Mouse (Mus musculus): ENCODE measurements around the gene Csf3r. TPM values are rescaled to one million over a fixed set of nuclear protein-coding genes. Genes with fewer than 3 reads are reported as not detected.
A peak's percentile ranks its signal among the peaks of the same experiment; 100 is the strongest.

The Csf3r gene
- polyA plus RNA-seq, 1 experiment from 2014 or later: 0.84 TPM

DNA sequence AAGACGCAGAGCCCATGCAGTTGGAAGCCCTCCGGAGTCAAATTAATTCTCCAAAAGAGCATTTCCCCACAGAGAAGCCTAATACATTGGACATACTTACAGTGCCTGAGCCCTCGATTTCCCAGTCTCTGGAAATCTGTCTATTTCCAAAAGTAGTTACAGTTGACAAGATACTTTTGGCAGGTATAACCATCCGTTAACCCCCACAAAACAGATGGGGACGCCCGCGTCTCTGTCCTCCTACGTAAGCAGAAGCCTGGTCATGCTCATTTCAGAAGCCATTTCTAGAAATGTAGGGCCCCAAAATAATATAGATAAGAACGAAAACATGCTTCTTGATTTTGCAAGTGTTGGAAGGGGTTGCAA lies 34.6 kb downstream of the Csf3r start:
- H3K4me1 ChIP-seq: peaks cover 14% of the 10 kb centered on the region
- peaks cover 21% of the 10 kb centered on the region for H3K36me3 ChIP-seq
- ATAC-seq (ENCODE audit: low FRiP score, low read depth): no peak
- no peaks in the 10 kb centered on the region for H3K9me3 ChIP-seq
- WGBS: 49% methylated on average over 9 of the region's 9 CpGs
- peak overlapping the region; percentile 87 for H3K4me2 ChIP-seq (replicated peaks)
- no peaks in the 10 kb centered on the region for H3K27me3 ChIP-seq
- H3K4me3 ChIP-seq: peak overlapping the region; percentile 64
- peak overlapping the region; percentile 76 for H3K9ac ChIP-seq
- no peak overlapping the region for H3K27ac ChIP-seq

DNA sequence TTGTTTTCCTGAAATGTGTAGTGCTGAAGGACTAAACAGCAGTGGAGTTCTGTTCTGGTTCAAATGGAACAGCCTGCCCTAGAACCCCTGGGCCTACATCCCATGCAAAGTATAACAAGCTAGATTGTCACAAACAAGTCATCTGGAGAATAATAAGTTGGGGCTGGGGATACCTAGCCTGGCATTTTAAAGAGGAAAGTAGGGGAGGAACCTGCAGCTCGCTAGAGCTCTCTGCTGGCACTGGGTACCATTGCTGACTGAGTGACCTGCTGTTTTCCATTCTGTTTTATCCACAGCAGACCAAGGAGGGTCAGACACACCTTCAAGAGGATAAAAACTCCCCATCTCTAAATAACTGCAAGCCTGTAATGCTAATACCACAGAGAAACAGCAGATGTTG lies 38.5 kb downstream of the Csf3r start:
- H3K9me3 ChIP-seq: no peaks in the 10 kb centered on the region
- WGBS: 38% methylated on average over 1 of the region's 1 CpGs
- no peak overlapping the region for H3K4me3 ChIP-seq
- H3K4me2 ChIP-seq (replicated peaks): no peak overlapping the region
- H3K4me1 ChIP-seq: peaks cover 5% of the 10 kb centered on the region
- no peak overlapping the region for H3K27ac ChIP-seq
- H3K27me3 ChIP-seq: no peaks in the 10 kb centered on the region
- no peak for ATAC-seq (ENCODE audit: low FRiP score, low read depth)
- no peaks in the 10 kb centered on the region for H3K36me3 ChIP-seq
- no peak overlapping the region for H3K9ac ChIP-seq

DNA sequence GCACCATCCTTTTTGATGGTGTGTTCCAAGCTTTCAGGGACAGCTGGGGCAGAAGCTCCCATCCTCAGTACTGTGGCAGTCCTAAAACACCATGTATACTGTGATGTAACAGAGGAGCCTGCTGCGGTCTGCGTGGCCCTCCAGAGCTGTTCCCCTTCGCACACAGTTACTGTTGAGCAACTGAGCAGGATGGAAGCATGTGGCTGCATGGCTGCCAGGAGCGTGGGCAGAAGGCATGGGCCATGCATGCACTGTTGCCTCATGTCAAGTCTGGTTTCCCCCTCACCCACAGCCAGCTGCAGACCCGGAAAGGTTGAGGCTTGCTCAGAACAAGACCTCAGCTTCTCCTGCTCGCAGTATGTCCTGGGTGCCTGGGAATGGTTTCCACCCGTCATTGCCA lies 40.9 kb downstream of the Csf3r start:
- H3K27me3 ChIP-seq: no peaks in the 10 kb centered on the region
- WGBS: 91% methylated on average over 7 of the region's 7 CpGs
- no peaks in the 10 kb centered on the region for H3K9me3 ChIP-seq

DNA sequence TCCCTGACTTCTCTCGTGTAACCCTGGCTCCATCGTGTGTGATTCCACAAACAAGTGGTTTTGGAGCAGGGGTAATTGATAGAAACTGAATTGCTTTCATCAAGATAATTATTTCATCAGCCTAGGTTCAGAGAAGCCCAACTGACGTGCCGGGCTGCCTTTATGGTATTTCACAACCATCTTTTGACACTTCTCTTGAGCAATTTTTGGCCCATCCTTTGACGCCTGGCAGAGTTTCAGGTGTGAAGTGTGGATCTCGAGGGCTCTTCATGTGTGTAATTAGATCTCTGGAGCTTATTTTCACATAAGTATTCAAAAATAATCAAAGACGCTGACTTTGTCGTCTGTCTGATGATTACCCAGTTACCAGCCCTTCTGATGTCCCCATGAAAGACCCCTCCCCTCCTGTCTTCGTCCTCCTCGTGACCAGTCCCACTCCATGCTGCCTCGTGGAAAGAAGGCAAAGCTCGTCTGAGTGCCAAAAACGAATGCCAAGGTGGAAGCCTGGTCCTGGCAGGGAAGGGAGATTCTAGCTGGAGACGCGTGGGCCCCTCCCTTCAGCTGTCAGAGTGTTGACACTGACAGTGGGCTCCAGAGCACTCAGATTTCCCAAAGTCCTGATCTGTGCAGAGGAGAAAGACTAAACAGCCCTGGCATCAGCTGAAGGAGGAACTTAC lies 43.2 kb downstream of the Csf3r start:
- H3K4me3 ChIP-seq: no peak overlapping the region
- no peak for ATAC-seq (ENCODE audit: low FRiP score, low read depth)
- H3K27ac ChIP-seq: no peak overlapping the region
- WGBS: 71% methylated on average over 15 of the region's 15 CpGs
- H3K9ac ChIP-seq: no peak overlapping the region
- H3K9me3 ChIP-seq: no peaks in the 10 kb centered on the region
- no peaks in the 10 kb centered on the region for H3K36me3 ChIP-seq
- H3K27me3 ChIP-seq: no peaks in the 10 kb centered on the region
- no peak overlapping the region for H3K4me2 ChIP-seq (replicated peaks)
- H3K4me1 ChIP-seq: no peaks in the 10 kb centered on the region

More for the DNA sequence above, 40.9 kb downstream of the Csf3r start:
- H3K4me3 ChIP-seq: no peak overlapping the region
- ATAC-seq (ENCODE audit: low FRiP score, low read depth): no peak
- no peak overlapping the region for H3K4me2 ChIP-seq (replicated peaks)
- no peaks in the 10 kb centered on the region for H3K4me1 ChIP-seq
- H3K36me3 ChIP-seq: no peaks in the 10 kb centered on the region
- H3K9ac ChIP-seq: no peak overlapping the region
- H3K27ac ChIP-seq: no peak overlapping the region

DNA sequence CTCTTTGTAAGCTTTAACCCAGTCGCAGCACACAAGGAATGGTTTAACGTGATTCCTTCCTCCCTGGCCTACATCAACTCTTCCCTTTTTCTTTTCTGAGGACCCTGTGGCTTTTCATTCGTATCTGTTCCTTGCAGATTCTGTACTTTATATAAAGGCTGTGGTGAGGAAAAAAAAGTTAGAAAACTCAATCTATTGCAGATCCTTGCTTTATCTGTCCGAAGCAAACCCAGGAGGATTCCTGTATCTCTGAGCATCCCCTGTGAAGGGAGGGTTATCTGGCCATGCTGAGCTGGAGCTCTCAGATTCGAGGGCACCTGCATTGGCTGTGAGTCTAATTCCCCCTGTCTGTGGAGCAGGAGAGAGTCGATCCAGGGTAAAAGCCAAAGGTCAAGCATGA lies 44.5 kb downstream of the Csf3r start:
- H3K9me3 ChIP-seq: no peaks in the 10 kb centered on the region
- no peaks in the 10 kb centered on the region for H3K4me1 ChIP-seq
- no peak overlapping the region for H3K27ac ChIP-seq
- H3K9ac ChIP-seq: no peak overlapping the region
- H3K27me3 ChIP-seq: no peaks in the 10 kb centered on the region
- H3K4me3 ChIP-seq: no peak overlapping the region
- no peak for ATAC-seq (ENCODE audit: low FRiP score, low read depth)
- WGBS: 85% methylated on average over 6 of the region's 6 CpGs
- no peaks in the 10 kb centered on the region for H3K36me3 ChIP-seq
- H3K4me2 ChIP-seq (replicated peaks): no peak overlapping the region

DNA sequence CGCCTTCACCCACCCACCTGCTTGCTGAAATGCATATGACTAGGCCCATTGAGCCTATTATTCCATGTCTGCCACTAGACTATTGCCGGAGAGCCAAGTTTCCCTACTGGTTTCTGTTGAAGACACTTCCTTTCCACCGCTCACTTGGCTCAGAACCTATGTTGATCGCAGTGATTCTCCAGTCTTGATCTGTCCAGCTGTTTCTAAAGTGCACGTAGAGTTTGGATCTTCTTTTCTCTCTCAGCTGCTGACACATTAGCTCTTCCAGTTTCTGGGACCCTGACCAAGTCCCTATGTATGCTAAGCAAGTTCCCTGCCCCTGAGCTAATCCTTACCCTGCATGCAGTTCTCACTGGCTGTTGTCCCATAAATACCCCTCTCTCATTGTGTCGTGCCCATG lies 53.5 kb downstream of the Csf3r start:
- Histone ChIP-seq H3K4me3 (no peak overlapping the region), H3K27me3 (no peaks in the 10 kb centered on the region), H3K27ac (no peak overlapping the region), H3K4me2 (replicated peaks) (no peak overlapping the region), H3K9ac (no peak overlapping the region), H3K36me3 (peaks cover 10% of the 10 kb centered on the region; the same call in 1 of the 2 replicates), H3K9me3 (no peaks in the 10 kb centered on the region), H3K4me1 (no peaks in the 10 kb centered on the region)
- WGBS: 80% methylated on average over 6 of the region's 6 CpGs
- no peak for ATAC-seq (ENCODE audit: low FRiP score, low read depth)

DNA sequence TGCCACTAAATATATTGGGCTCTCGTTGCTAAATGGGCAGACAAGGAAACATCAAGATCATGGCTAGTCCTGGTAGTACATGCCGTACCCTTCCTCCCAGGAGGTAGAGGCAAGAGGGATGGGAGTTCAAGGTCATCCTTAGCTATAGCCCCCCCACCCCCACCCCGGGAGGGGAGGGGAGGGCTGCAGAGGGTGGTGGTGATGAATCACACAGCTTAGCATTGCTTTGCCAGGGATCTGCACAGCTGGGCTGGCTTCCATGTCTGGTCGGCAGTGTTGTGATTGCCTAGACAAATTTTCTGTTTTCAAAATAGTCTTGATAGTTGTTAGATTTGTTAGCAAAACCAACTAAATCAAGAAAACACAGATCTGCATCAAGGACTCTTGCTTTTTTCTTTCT lies 54.9 kb downstream of the Csf3r start:
- Histone ChIP-seq H3K4me2 (replicated peaks) (no peak overlapping the region), H3K9ac (no peak overlapping the region), H3K27me3 (no peaks in the 10 kb centered on the region), H3K27ac (no peak overlapping the region), H3K9me3 (no peaks in the 10 kb centered on the region), H3K4me3 (no peak overlapping the region), H3K4me1 (no peaks in the 10 kb centered on the region), H3K36me3 (peaks cover 19% of the 10 kb centered on the region; the same call in 1 of the 2 replicates)
- 79% methylated on average over 4 of the region's 4 CpGs for WGBS
- no peak for ATAC-seq (ENCODE audit: low FRiP score, low read depth)

DNA sequence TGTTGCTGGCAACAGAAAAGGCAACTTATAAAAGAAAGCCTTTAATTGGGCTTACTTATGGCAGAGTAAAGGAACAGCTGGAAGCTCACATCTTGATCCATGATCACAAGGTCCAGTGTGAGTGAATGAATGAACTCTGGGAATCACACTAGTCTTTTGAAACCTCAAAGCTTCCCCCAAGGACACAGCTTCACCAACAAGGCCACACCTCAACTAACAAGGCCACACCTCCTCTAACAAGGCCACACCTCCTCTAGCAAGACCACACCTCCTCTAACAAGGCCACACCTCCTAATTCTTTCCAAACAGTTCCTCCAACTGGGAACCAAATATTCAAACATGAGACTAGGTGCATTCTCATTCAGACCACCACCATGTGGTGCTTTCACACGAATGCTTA lies 57.3 kb downstream of the Csf3r start:
- no peak for ATAC-seq (ENCODE audit: low FRiP score, low read depth)
- no peak overlapping the region for H3K27ac ChIP-seq
- no peaks in the 10 kb centered on the region for H3K27me3 ChIP-seq
- H3K4me2 ChIP-seq (replicated peaks): no peak overlapping the region
- no peaks in the 10 kb centered on the region for H3K9me3 ChIP-seq
- H3K4me1 ChIP-seq: no peaks in the 10 kb centered on the region
- 90% methylated on average over 1 of the region's 1 CpGs for WGBS
- no peak overlapping the region for H3K4me3 ChIP-seq
- H3K9ac ChIP-seq: no peak overlapping the region
- H3K36me3 ChIP-seq: peaks cover 19% of the 10 kb centered on the region; the same call in 1 of the 2 replicates

DNA sequence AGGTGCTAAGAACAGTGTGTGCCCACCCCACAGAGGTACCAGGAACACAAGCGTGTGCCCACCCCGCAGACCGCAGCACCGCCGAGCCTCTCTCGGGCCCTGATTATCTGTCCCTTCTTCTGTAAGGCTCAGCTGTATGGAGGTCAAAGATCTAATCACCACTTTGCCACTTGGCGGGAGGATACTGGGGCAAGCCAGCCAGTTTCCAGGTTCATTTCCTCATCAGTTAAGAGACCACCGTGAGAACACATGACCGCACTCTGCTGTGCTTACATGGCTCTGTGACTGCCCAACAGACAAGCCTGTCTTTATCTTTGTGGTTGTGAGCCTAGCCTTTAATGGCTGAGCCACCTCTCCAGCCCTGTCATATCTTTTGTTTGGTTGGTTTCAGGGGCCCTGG lies 58.7 kb downstream of the Csf3r start:
- H3K27me3 ChIP-seq: no peaks in the 10 kb centered on the region
- no peak overlapping the region for H3K4me2 ChIP-seq (replicated peaks)
- H3K4me3 ChIP-seq: no peak overlapping the region
- H3K4me1 ChIP-seq: no peaks in the 10 kb centered on the region
- peaks cover 19% of the 10 kb centered on the region; the same call in 1 of the 2 replicates for H3K36me3 ChIP-seq
- H3K27ac ChIP-seq: no peak overlapping the region
- ATAC-seq (ENCODE audit: low FRiP score, low read depth): no peak
- no peaks in the 10 kb centered on the region for H3K9me3 ChIP-seq
- no peak overlapping the region for H3K9ac ChIP-seq
- 95% methylated on average over 9 of the region's 9 CpGs for WGBS

DNA sequence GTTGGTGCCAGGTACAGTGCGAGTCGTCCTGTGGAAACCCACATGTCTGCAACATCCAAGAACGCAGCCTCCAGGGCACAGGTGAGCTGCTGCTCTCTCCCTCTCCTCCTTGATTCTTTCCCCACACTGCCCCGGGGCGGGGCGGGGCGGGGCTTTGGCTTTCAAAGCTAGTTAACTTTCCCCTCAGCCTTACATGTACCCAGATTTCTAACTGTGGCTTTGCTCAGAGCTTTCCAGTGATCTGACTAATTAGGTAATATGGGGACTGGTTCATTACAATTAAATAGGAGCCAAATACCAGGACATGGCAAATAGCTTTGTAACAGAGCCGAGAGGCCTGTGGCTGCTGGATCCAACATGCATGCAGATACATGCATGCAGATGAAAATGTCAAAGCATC lies 60.0 kb downstream of the Csf3r start:
- ATAC-seq (ENCODE audit: low FRiP score, low read depth): no peak
- no peak overlapping the region for H3K9ac ChIP-seq

DNA sequence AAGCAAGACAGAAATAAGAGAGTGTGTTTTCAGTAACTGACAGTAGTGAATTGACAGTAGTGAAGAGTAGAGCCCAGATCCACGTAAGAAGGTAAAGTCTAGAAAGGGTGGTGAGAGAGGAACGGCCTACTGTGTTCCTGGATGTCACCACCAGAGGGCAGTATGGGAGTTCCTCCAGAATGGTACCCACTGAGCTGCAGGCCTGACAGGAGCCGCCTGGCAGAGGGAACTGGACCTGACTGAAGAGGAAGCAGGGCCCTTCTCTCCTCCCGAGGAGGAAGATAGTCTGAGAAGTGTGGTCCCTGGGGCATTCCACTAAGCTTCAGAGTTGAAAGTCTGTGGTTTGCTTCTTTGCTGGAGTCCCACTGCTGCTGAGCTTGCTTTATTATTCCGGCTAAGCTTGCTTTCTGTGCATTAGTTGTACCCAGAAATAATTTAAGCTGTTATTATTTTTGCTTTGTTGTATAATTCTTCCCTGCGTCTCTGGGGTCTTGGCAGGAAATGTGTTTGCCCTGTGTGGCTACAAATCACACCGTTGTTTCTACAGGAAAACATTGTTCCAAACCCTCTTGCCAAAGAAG lies 61.7 kb downstream of the Csf3r start:
- ATAC-seq (ENCODE audit: low FRiP score, low read depth): peak; percentile 81
- no peak overlapping the region for H3K4me3 ChIP-seq
- H3K36me3 ChIP-seq: peaks cover 19% of the 10 kb centered on the region; the same call in 1 of the 2 replicates
- no peaks in the 10 kb centered on the region for H3K9me3 ChIP-seq
- no peak overlapping the region for H3K27ac ChIP-seq
- no peak overlapping the region for H3K4me2 ChIP-seq (replicated peaks)
- H3K4me1 ChIP-seq: no peaks in the 10 kb centered on the region
- H3K27me3 ChIP-seq: no peaks in the 10 kb centered on the region
- WGBS: 28% methylated on average over 7 of the region's 7 CpGs
- H3K9ac ChIP-seq: no peak overlapping the region

More for the DNA sequence above, 60.0 kb downstream of the Csf3r start:
- 60% methylated on average over 8 of the region's 8 CpGs for WGBS
- Histone ChIP-seq H3K4me2 (replicated peaks) (no peak overlapping the region), H3K27me3 (no peaks in the 10 kb centered on the region), H3K36me3 (peaks cover 19% of the 10 kb centered on the region; the same call in 1 of the 2 replicates), H3K9me3 (no peaks in the 10 kb centered on the region), H3K4me3 (no peak overlapping the region), H3K4me1 (no peaks in the 10 kb centered on the region), H3K27ac (no peak overlapping the region)

DNA sequence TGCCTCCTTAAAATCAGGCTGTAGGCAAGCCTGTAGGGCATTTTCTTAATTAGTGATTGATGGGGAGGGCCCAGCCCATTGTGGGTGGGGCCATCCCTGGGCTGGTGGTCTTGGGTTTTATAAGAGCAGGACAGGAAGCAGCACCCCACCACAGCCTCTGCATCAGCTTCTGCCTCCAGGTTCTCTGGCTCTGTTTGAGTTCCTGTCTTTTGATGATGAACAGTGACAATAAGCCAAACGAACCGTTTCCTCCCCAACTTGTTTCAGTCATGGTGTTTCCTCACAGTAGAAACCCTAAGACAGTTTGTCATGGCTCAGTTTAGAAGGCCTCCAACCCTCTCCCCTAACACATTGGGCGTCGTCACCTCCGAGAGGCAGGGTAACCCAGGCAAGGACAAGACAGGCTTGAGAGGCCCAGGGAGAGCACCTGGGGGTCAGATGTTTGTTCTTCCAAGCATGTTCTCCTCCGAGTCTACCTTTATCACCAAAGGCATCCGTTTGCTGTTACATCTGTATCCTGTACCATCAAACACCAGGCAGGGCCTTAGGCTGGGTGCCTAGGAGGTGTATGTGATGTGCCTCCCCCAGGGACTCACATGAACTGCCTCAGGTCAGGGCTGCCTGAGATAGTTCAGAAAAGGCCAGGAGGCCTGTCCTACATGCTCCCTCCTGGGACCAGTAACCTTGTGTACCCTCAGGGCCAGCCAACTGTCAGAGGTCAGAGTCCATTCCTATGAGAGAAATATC lies 65.9 kb downstream of the Csf3r start:
- no peaks in the 10 kb centered on the region for H3K4me1 ChIP-seq
- no peaks in the 10 kb centered on the region for H3K36me3 ChIP-seq
- 0 out of 2 replicates have a peak overlapping the region, but pooled peaks have one; percentile 13 for H3K9ac ChIP-seq
- no peaks in the 10 kb centered on the region for H3K27me3 ChIP-seq
- ATAC-seq (ENCODE audit: low FRiP score, low read depth): no peak
- no peak overlapping the region for H3K4me3 ChIP-seq
- no peaks in the 10 kb centered on the region for H3K9me3 ChIP-seq
- 68% methylated on average over 7 of the region's 7 CpGs for WGBS
- no peak overlapping the region for H3K4me2 ChIP-seq (replicated peaks)
- no peak overlapping the region for H3K27ac ChIP-seq
